Mouse (Mus musculus) MEL (cell line): ENCODE data around the gene Tmem91. TPM values are rescaled to one million over a fixed set of nuclear protein-coding genes. Genes with fewer than 3 reads are reported as not detected.

ENCODE experiments used
- DNase-seq: peaks from one replicate; pipeline ENCODE4 v3.0.0; 2011; ENCODE audit warnings: low read depth, low spot score
- H3K27ac ChIP-seq: 2 replicates; pipeline ENCODE4 v1.5.1; 2012; ENCODE audit warnings: low read depth, mild to moderate bottlenecking, control low read depth, low read length, moderate library complexity; ENCODE audit not compliant: control insufficient read depth
- H3K27me3 ChIP-seq, 2 experiments: fragments of 150-350 bp in 1 of 2; sonication (generic) in 1 of 2; 2 replicates each; pipeline ENCODE4 v1.6.1; 2012; ENCODE audit warnings: low read length in 2 of 2, mild to moderate bottlenecking in 2 of 2, improper control_type of control experiment in 1 of 2, moderate library complexity in 1 of 2; ENCODE audit not compliant: insufficient read depth in 2 of 2, control insufficient read depth in 1 of 2
- H3K36me3 ChIP-seq, 2 experiments: 2 replicates each; pipeline ENCODE4 v1.6.1; 2012 to 2014; ENCODE audit warnings: low read length in 2 of 2, improper control_type of control experiment in 1 of 2, inconsistent platforms in 1 of 2, mild to moderate bottlenecking in 1 of 2; ENCODE audit not compliant: insufficient read depth in 2 of 2, control insufficient read depth in 1 of 2
- H3K4me1 ChIP-seq, 2 experiments: fragments of 150-350 bp in 1 of 2; sonication (generic) in 1 of 2; 2 replicates each; pipeline ENCODE4 v1.6.1; 2012; ENCODE audit warnings: low read length in 2 of 2, improper control_type of control experiment in 1 of 2, mild to moderate bottlenecking in 1 of 2; ENCODE audit not compliant: insufficient read depth in 2 of 2, control insufficient read depth in 1 of 2
- H3K4me3 ChIP-seq, 2 experiments: fragments of 150-350 bp in 1 of 2; sonication (generic) in 1 of 2; 2 replicates each; pipeline ENCODE4 v1.5.1; 2012; ENCODE audit warnings: low read depth in 2 of 2, low read length in 2 of 2, mild to moderate bottlenecking in 2 of 2, moderate library complexity in 2 of 2, control low read depth in 1 of 2, improper control_type of control experiment in 1 of 2; ENCODE audit not compliant: control insufficient read depth in 1 of 2, insufficient read depth in 1 of 2
- H3K79me2 ChIP-seq: 2 replicates; pipeline ENCODE4 v1.6.1; 2012; ENCODE audit warnings: mild to moderate bottlenecking, low read length, moderate library complexity; ENCODE audit not compliant: control insufficient read depth, poor library complexity, insufficient read depth
- H3K9ac ChIP-seq: 2 replicates; pipeline ENCODE4 v1.6.1; 2012; ENCODE audit warnings: low read depth, mild to moderate bottlenecking, control low read depth, low read length, moderate library complexity; ENCODE audit not compliant: control insufficient read depth, poor library complexity, severe bottlenecking
- H3K9me3 ChIP-seq: fragments of 150-350 bp; sonication (generic); replicated peaks from 2 replicates; pipeline ENCODE4 v1.6.1; 2012; ENCODE audit warnings: mild to moderate bottlenecking, low read length, improper control_type of control experiment, moderate library complexity; ENCODE audit not compliant: insufficient read depth
- GATA1 ChIP-seq: IDR thresholded peaks from 2 replicates; pipeline ENCODE4 v1.6.1; 2011; ENCODE audit warnings: low read depth, low read length, improper control_type of control experiment
- MEF2A ChIP-seq: IDR thresholded peaks from 2 replicates; pipeline ENCODE4 v1.6.1; 2014; ENCODE audit warnings: low read depth, mild to moderate bottlenecking, inconsistent platforms, low read length, improper control_type of control experiment; ENCODE audit not compliant: poor library complexity, insufficient replicate concordance, severe bottlenecking; ENCODE audit errors: extremely low read depth
- NRF1 ChIP-seq: IDR thresholded peaks from 2 replicates; pipeline ENCODE4 v1.6.1; 2014; ENCODE audit warnings: low read depth, mild to moderate bottlenecking, inconsistent platforms, low read length, improper control_type of control experiment, moderate library complexity; ENCODE audit not compliant: poor library complexity, insufficient read depth, severe bottlenecking
- POLR2A ChIP-seq, 2 experiments: IDR thresholded peaks; 2 replicates each; pipeline ENCODE4 v1.6.1; 2011 to 2012; ENCODE audit warnings: low read length in 2 of 2, mild to moderate bottlenecking in 2 of 2, control low read depth in 1 of 2, improper control_type of control experiment in 1 of 2, low read depth in 1 of 2, moderate library complexity in 1 of 2; ENCODE audit not compliant: control insufficient read depth in 1 of 2, insufficient read depth in 1 of 2, poor library complexity in 1 of 2
- RCOR1 ChIP-seq: IDR thresholded peaks from 2 replicates; pipeline ENCODE4 v1.6.1; 2012; ENCODE audit warnings: low read depth, mild to moderate bottlenecking, inconsistent platforms, low read length, improper control_type of control experiment
- SIN3A ChIP-seq: IDR thresholded peaks from 2 replicates; pipeline ENCODE4 v1.6.1; 2012; ENCODE audit warnings: low read length, improper control_type of control experiment, inconsistent platforms
- TAL1 ChIP-seq: IDR thresholded peaks from 2 replicates; pipeline ENCODE4 v1.6.1; 2012; ENCODE audit warnings: mild to moderate bottlenecking, inconsistent platforms, low read length, moderate library complexity, mixed read lengths
- TBP ChIP-seq: IDR thresholded peaks from 2 replicates; pipeline ENCODE4 v1.8.0; 2011; ENCODE audit warnings: low read depth, low read length, improper control_type of control experiment
- TCF12 ChIP-seq: IDR thresholded peaks from 2 replicates; pipeline ENCODE4 v1.6.1; 2014; ENCODE audit warnings: low read depth, mild to moderate bottlenecking, inconsistent platforms, low read length, improper control_type of control experiment, moderate library complexity
- USF2 ChIP-seq, 2 experiments: IDR thresholded peaks; 2 replicates each; pipeline ENCODE4 v1.6.1; 2011 to 2012; ENCODE audit warnings: improper control_type of control experiment in 2 of 2, low read length in 2 of 2, borderline replicate concordance in 1 of 2, inconsistent platforms in 1 of 2, low read depth in 1 of 2, mild to moderate bottlenecking in 1 of 2; ENCODE audit not compliant: insufficient read depth in 1 of 2
- ZC3H11A ChIP-seq: IDR thresholded peaks from 2 replicates; pipeline ENCODE4 v1.6.1; 2012; ENCODE audit warnings: low read depth, mild to moderate bottlenecking, inconsistent platforms, low read length, improper control_type of control experiment
- ZKSCAN1 ChIP-seq: IDR thresholded peaks from 2 replicates; pipeline ENCODE4 v1.6.1; 2012; ENCODE audit warnings: low read depth, mild to moderate bottlenecking, inconsistent platforms, low read length, improper control_type of control experiment, moderate library complexity
- polyA plus RNA-seq, 2 experiments: library from polyadenylated mRNA; stranded (reverse) in 1 of 2; unstranded in 1 of 2; fragments of >175 nt in 1 of 2; fragments of >200 nt in 1 of 2; gene quantifications; 2 replicates each; pipeline versions ENCODE4 v1.2.1 to v1.2.4; 2012; ENCODE audit warnings: low replicate concordance in 2 of 2, low read depth in 1 of 2; ENCODE audit not compliant: insufficient read length in 2 of 2, insufficient read depth in 1 of 2, missing spikeins in 1 of 2
- total RNA-seq: library from RNA; depleted of rRNA; stranded (reverse); fragments of 300-350 nt; gene quantifications from 2 replicates; pipeline ENCODE4 v1.2.3, GENCODE M21; 2012

The Tmem91 gene
- total and polyA plus RNA-seq, 3 experiments = 0.89 to 3.3 TPM; not detected in 1

DNA sequence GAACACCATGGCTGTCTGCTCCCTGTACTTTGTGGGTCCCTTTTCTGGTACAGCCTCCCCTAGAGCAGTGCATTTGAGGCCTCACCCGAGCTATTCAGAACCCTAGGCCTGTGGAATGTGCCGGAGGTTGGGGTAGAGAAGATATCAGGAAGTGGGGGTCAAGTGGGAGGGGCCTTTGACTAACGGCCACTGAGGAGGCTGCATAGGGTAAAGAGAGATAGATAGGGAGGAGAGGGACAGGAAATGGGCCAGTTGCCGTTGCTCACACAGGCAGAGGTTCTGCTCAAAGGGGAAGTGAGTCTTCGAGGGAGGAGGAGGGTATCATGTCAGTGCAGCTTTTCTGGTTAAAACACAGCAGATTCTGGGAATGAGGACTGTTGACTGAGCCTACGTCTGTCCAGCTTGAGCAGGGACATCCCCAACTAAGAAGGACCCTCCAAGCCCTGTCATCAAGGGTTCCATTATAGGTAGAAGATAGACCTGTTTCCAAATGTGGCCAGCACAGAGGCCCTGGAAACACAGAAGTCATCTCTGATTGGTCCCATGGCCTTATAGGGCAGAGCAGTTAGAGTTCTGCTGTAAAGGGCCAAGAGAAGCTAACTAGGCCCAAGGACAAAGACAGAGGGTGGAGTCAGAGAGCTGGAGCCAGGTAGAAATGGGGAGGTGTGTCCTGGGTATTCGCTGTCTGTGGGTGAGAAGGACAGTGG lies 8.7 kb upstream of the Tmem91 start (continued):
- TF ChIP-seq ZC3H11A (no peak), NRF1 (no peak), RCOR1 (no peak), ZKSCAN1 (no peak), USF2 (IDR thresholded peaks at IDR 0.05; ENCODE audit: borderline replicate concordance in 1 of 2, insufficient read depth in 1 of 2, low read depth in 1 of 2, low read length in 2 of 2) (no peak), SIN3A (no peak), MEF2A (no peak)

DNA sequence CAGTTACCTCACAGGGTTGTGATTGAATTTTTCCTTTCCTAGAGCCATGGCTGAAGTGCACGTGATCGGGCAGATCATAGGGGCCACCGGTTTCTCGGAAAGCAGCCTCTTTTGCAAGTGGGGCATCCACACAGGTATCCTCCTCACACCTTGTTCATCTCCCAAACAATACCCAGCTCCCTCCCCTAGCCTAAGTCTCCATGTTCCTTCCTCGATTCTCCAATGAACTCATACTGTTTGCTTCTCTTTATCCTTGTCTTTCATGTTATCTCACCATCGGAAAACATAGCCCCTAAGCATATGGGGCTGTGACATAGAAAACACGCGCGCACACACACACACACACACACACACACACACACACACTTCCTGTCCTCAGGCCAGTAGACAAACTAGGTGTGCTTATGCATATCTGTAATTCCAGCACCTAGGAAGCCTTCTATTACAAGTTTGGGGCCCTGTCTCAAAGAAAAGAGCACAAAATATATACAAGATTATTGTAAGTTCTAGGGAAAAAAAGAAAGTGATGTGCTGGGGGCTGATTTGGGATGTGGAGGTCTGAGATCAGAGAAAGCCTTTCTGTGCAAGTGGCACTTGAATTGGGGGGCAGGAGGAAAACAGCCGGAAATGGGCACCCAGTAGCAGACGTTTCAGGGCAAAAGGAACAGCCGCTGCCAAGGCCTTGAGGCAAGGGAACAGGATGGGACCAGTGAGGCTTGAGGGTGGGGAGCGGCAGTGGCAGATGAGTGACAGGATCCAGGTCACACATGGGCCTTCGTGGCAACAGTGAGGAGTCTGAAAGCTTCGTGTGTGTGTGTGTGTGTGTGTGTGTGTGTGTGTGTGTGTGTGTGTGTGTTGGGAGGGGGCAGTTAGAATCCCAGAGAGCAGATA lies 6.6 kb upstream of the Tmem91 start:
- TF ChIP-seq MEF2A = no peak
- TF ChIP-seq POLR2A (IDR thresholded peaks at IDR 0.05; ENCODE audit: control insufficient read depth in 1 of 2, insufficient read depth in 1 of 2, low read depth in 1 of 2, low read length in 2 of 2, poor library complexity in 1 of 2) = 0 out of 4 replicates have a peak, but pooled peaks of 1 of the 2 experiments have one; percentile 43
- Histone ChIP-seq H3K27ac (peak overlapping the region; percentile 99), H3K4me1 (peaks cover 17 to 68% of the 10 kb centered on the region in 2 experiments), H3K4me3 (peak overlapping the region; percentile 43 to 46), H3K79me2 (peaks cover 35% of the 10 kb centered on the region), H3K9ac (peak overlapping the region; percentile 81), H3K27me3 (no peaks in the 10 kb centered on the region), H3K36me3 (peaks cover 0 to 60% of the 10 kb centered on the region in 2 experiments; a peak in 2 of 4 replicates), H3K9me3 (no peaks in the 10 kb centered on the region)
- peak; percentile 68 for DNase-seq

- H3K9me3 ChIP-seq = no peaks in the 10 kb centered on the region
- peak within 1 kb of the TSS; percentile 61 to 78 for H3K4me3 ChIP-seq
- peaks cover 17 to 59% of the 10 kb centered on the region in 2 experiments for H3K4me1 ChIP-seq
- H3K36me3 ChIP-seq = peaks cover 0 to 52% of the 10 kb centered on the region in 2 experiments; a peak in 2 of 4 replicates
- H3K79me2 ChIP-seq = peaks cover 27% of the 10 kb centered on the region
- H3K27ac ChIP-seq = peak within 1 kb of the TSS; percentile 99
- no peaks in the 10 kb centered on the region for H3K27me3 ChIP-seq
- peak; percentile 99 for DNase-seq
- TF ChIP-seq TAL1 (peak; percentile 94), TCF12 (no peak), GATA1 (peak; percentile 97), TBP (peak; percentile 81), POLR2A (IDR thresholded peaks at IDR 0.05; ENCODE audit: control insufficient read depth in 1 of 2, insufficient read depth in 1 of 2, low read depth in 1 of 2, low read length in 2 of 2, poor library complexity in 1 of 2) (peak; percentile 82 to 85)
- H3K9ac ChIP-seq = peak within 1 kb of the TSS; percentile 87
Measured at GRCm38 (mm10) chr7:25680514-25681258, 5.7 kb upstream of the Tmem91 start, which contains the start of gene B9d2. B9d2 (plus strand) TSS chr7:25680780.
